In the genomic region with DNA sequence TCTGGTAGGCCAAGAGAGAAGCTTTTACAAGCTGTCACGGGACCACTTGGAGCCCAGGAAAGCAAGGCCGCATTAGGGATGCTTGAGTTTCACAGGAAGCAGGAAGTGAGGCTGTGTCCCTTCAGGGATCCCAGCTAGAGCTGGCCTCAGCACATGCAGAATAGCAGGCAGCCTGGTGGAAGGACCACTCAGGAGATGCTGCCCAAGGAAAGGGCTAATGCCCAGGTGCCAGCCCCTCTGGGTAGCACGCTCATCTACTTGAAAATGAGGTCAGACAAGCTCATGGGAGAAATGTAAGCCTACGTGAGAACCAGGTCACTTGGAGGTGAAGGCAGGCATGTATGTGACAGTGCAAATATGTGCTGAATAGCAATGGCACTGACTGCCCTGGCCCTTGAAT, we compare ENCODE assay signal across 9 mouse cellular contexts. TPM values are rescaled to one million over a fixed set of nuclear protein-coding genes. Genes with fewer than 3 reads are reported as not detected.
A peak's percentile ranks its signal among the peaks of the same experiment; 100 is the strongest.
DNase-seq lines count a peak whose midpoint lies in the region; ATAC-seq and TF ChIP-seq lines count a peak whose summit lies in the region.
"Had no signal": no experiment of that assay in that cellular context is flagged by ENCODE, and none has a peak within 500 bp of the region (broad histone marks: within the 10 kb centered on the region; RNA-seq: fewer than 3 reads in every experiment).

No protein-coding gene starts in this region.

- peak overlapping the region; percentile 67 for H3K27ac ChIP-seq in left cerebral cortex, adult 2 months
- H3K27ac ChIP-seq in embryonic facial prominence, embryonic 10.5 days (replicated peaks), result peak overlapping the region; percentile 40; the same call in 1 of the 2 replicates
- peak overlapping the region; percentile 31 for H3K27ac ChIP-seq in hindbrain, embryonic 12.5 days
- H3K27ac ChIP-seq in midbrain, embryonic 16.5 days (ENCODE audit: low read length), result peak overlapping the region; percentile 65

- peaks cover 45% of the 10 kb centered on the region for H3K36me3 ChIP-seq in embryonic facial prominence, embryonic 10.5 days (replicated peaks)
- H3K36me3 ChIP-seq in hindbrain, embryonic 12.5 days, result peaks cover 31% of the 10 kb centered on the region
- H3K36me3 ChIP-seq in midbrain, embryonic 16.5 days (ENCODE audit: control insufficient read depth, insufficient read depth, low read length), result peaks cover 12% of the 10 kb centered on the region

- peaks cover 62% of the 10 kb centered on the region for H3K4me1 ChIP-seq in embryonic facial prominence, embryonic 10.5 days
- peaks cover 50% of the 10 kb centered on the region for H3K4me1 ChIP-seq in hindbrain, embryonic 12.5 days
- peaks cover 31% of the 10 kb centered on the region for H3K4me1 ChIP-seq in midbrain, embryonic 16.5 days (ENCODE audit: control insufficient read depth, insufficient read depth, low read length)

- ATAC-seq in hindbrain, embryonic 12.5 days (ENCODE audit: low FRiP score), result no peak
- ATAC-seq in midbrain, embryonic 16.5 days, result no peak

- intact Hi-C loops in left cerebral cortex, adult 2 months (cut with DNase I), result loop anchor here (5.0 kb wide), 3 partner anchors 75 to 190 kb away; no protein-coding TSS in a partner anchor

- no peak overlapping the region for H3K4me3 ChIP-seq in left cerebral cortex, adult 2 months
- no peak overlapping the region for H3K4me3 ChIP-seq in embryonic facial prominence, embryonic 10.5 days
- H3K4me3 ChIP-seq in hindbrain, embryonic 12.5 days, result no peak overlapping the region
- no peak overlapping the region for H3K4me3 ChIP-seq in midbrain, embryonic 16.5 days (ENCODE audit: low read depth, low read length)

- 58% methylated on average over 4 of the region's 4 CpGs for WGBS in embryonic facial prominence, embryonic 10.5 days
- WGBS in hindbrain, embryonic 12.5 days, result 57% methylated on average over 4 of the region's 4 CpGs
- WGBS in midbrain, embryonic 16.5 days, result 64% methylated on average over 4 of the region's 4 CpGs

- DNase-seq in left cerebral cortex, adult 2 months (ENCODE audit: extremely low spot score in 1 of 2, low spot score in 2 of 2), result no peak
- no peak for DNase-seq in left cerebral cortex, adult 8-10 months (ENCODE audit: low spot score in 2 of 2)
- DNase-seq in embryonic facial prominence, embryonic 10.5 days (ENCODE audit: low spot score), result no peak
- DNase-seq in urinary bladder, adult 18-20 months (ENCODE audit: low spot score in 2 of 2), result no peak
- no peak for DNase-seq in urinary bladder, postnatal 36 days (ENCODE audit: low spot score in 2 of 2)
- no peak for DNase-seq in embryo, embryonic 10 days (ENCODE audit: low spot score)

- H3K9ac ChIP-seq in hindbrain, embryonic 12.5 days, result no peak overlapping the region
- H3K9ac ChIP-seq in midbrain, embryonic 16.5 days (ENCODE audit: low read depth, low read length), result peak overlapping the region; percentile 39; the same call in 1 of the 2 replicates

- peak overlapping the region; percentile 17; the same call in 1 of the 2 replicates for H3K4me2 ChIP-seq in hindbrain, embryonic 12.5 days (replicated peaks)
- peak overlapping the region; percentile 9; the same call in 1 of the 2 replicates for H3K4me2 ChIP-seq in midbrain, embryonic 16.5 days (ENCODE audit: low read length)

- H3K27me3 ChIP-seq in embryonic facial prominence, embryonic 10.5 days (replicated peaks; ENCODE audit: low read depth, poor library complexity, severe bottlenecking), result peaks cover 10% of the 10 kb centered on the region; the same call in 1 of the 2 replicates
- H3K27me3 ChIP-seq in hindbrain, embryonic 12.5 days, result no peaks in the 10 kb centered on the region
- H3K27me3 ChIP-seq in midbrain, embryonic 16.5 days (ENCODE audit: control insufficient read depth, insufficient read depth, low read depth, low read length), result no peaks in the 10 kb centered on the region

- no peak for TF ChIP-seq CTCF in left cerebral cortex, adult 2 months (IDR thresholded peaks at IDR 0.05)

- H3K9me3 ChIP-seq in embryonic facial prominence, embryonic 10.5 days, result no peaks in the 10 kb centered on the region
- H3K9me3 ChIP-seq in hindbrain, embryonic 12.5 days (replicated peaks), result no peaks in the 10 kb centered on the region
- H3K9me3 ChIP-seq in midbrain, embryonic 16.5 days (replicated peaks; ENCODE audit: control insufficient read depth, low read length, poor library complexity, severe bottlenecking), result no peaks in the 10 kb centered on the region

RNA-seq across cellular contexts. Expression of gene Mxd3, which starts 2.5 kb away (rescaled TPM):
- total RNA-seq in left cerebral cortex, adult 2 months (2021), result 1 to 10 TPM in 1 of 2 experiments, under 1 TPM in 1; 0.86 to 1.7 TPM
- total RNA-seq in left cerebral cortex, adult 8-10 months (2022), result 1 to 10 TPM in 2 of 4 experiments, under 1 TPM in 2; 0.65 to 1.6 (median 0.97) TPM
- 20.5 and 20.9 TPM in 2 replicates for polyA plus RNA-seq in embryonic facial prominence, embryonic 10.5 days (2016; fragmentation: Nextera tagmentation; extraction: Ambion mirVana)
- polyA plus RNA-seq in hindbrain, embryonic 12.5 days (2016; fragmentation: Nextera tagmentation; extraction: Ambion mirVana), result 22.2 and 24.3 TPM in 2 replicates
- polyA plus RNA-seq in midbrain, embryonic 16.5 days (2015; fragmentation: Nextera tagmentation; extraction: Ambion mirVana), result 6.9 and 7.9 TPM in 2 replicates
- total RNA-seq: gastrocnemius, adult 8-10 months had no signal

RNA-seq across cellular contexts. Expression of gene Rab24, which starts 5.4 kb away (rescaled TPM):
- 10 to 100 TPM; 83.8 to 87.0 TPM for total RNA-seq in left cerebral cortex, adult 2 months (2021)
- total RNA-seq in left cerebral cortex, adult 8-10 months (2022), result 10 to 100 TPM; 74.1 to 86.1 (median 81.0) TPM
- 70.4 and 73.3 TPM in 2 replicates for polyA plus RNA-seq in embryonic facial prominence, embryonic 10.5 days (2016; fragmentation: Nextera tagmentation; extraction: Ambion mirVana)
- polyA plus RNA-seq in hindbrain, embryonic 12.5 days (2016; fragmentation: Nextera tagmentation; extraction: Ambion mirVana), result 101 and 105 TPM in 2 replicates
- 91.0 and 92.2 TPM in 2 replicates for polyA plus RNA-seq in midbrain, embryonic 16.5 days (2015; fragmentation: Nextera tagmentation; extraction: Ambion mirVana)

RNA-seq across cellular contexts. Expression of gene Prelid1, which starts 6.9 kb away (rescaled TPM):
- total RNA-seq in left cerebral cortex, adult 2 months (2021), result 100 to 1,000 TPM; 161 to 170 TPM
- total RNA-seq in left cerebral cortex, adult 8-10 months (2022), result 100 to 1,000 TPM; 163 to 176 (median 166) TPM
- 460 and 481 TPM in 2 replicates for polyA plus RNA-seq in embryonic facial prominence, embryonic 10.5 days (2016; fragmentation: Nextera tagmentation; extraction: Ambion mirVana)
- 310 and 344 TPM in 2 replicates for polyA plus RNA-seq in hindbrain, embryonic 12.5 days (2016; fragmentation: Nextera tagmentation; extraction: Ambion mirVana)
- polyA plus RNA-seq in midbrain, embryonic 16.5 days (2015; fragmentation: Nextera tagmentation; extraction: Ambion mirVana), result 319 and 320 TPM in 2 replicates

RNA-seq across cellular contexts. Expression of gene Lman2, which starts 35.4 kb away (rescaled TPM):
- 10 to 100 TPM; 57.8 to 60.4 TPM for total RNA-seq in left cerebral cortex, adult 2 months (2021)
- total RNA-seq in left cerebral cortex, adult 8-10 months (2022), result 10 to 100 TPM; 47.2 to 56.7 (median 49.1) TPM
- polyA plus RNA-seq in embryonic facial prominence, embryonic 10.5 days (2016; fragmentation: Nextera tagmentation; extraction: Ambion mirVana), result 101 and 110 TPM in 2 replicates
- 88.1 and 92.8 TPM in 2 replicates for polyA plus RNA-seq in hindbrain, embryonic 12.5 days (2016; fragmentation: Nextera tagmentation; extraction: Ambion mirVana)
- polyA plus RNA-seq in midbrain, embryonic 16.5 days (2015; fragmentation: Nextera tagmentation; extraction: Ambion mirVana), result 43.4 and 50.3 TPM in 2 replicates

RNA-seq across cellular contexts. Expression of gene Rgs14, which starts 42.4 kb away (rescaled TPM):
- 10 to 100 TPM; 52.4 to 58.2 TPM for total RNA-seq in left cerebral cortex, adult 2 months (2021)
- total RNA-seq in left cerebral cortex, adult 8-10 months (2022), result 10 to 100 TPM; 54.2 to 59.0 (median 55.0) TPM
- 0.54 and 0.97 TPM in 2 replicates for polyA plus RNA-seq in embryonic facial prominence, embryonic 10.5 days (2016; fragmentation: Nextera tagmentation; extraction: Ambion mirVana)
- polyA plus RNA-seq in hindbrain, embryonic 12.5 days (2016; fragmentation: Nextera tagmentation; extraction: Ambion mirVana), result 0.35 and 0.78 TPM in 2 replicates
- polyA plus RNA-seq in midbrain, embryonic 16.5 days (2015; fragmentation: Nextera tagmentation; extraction: Ambion mirVana), result 0.34 and 0.62 TPM in 2 replicates
